Mouse (Mus musculus): Measurements from ENCODE around the gene Inhba.

Gene Inhba

GRCm38 (mm10) chr13:16023070-16024039 is 11.7 kb downstream of the Inhba start:
- DNase-seq: no peak

GRCm38 (mm10) chr13:16030557-16031057 is 19.0 kb downstream of the Inhba start:
- no peak for DNase-seq

DNA sequence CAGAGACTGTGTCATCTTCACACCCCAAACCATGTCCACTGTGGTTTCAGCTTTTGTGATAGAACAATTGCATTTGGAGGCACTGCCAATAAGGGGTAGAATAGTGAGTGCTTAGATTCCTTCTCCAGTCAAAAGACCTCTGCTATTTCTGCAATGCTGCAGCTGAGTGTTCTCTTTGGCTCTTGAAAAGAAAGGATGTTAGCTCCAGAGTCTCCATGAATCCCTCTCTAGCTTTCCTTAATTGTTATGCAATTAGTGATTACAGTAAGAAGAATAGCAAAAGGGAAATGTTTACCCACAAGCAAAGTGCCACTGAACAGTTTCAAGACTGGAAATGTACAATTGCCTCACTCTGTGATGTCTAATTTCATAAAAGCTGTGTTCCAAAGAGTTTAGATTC is 20.8 kb downstream of the Inhba start:
- no peak for DNase-seq

GRCm38 (mm10) chr13:16032935-16033592 is 21.4 kb downstream of the Inhba start:
- no peak for DNase-seq

- no peak for DNase-seq
These were observed 57.4 kb downstream of the Inhba start for GRCm38 (mm10) chr13:16069079-16069478.

DNA sequence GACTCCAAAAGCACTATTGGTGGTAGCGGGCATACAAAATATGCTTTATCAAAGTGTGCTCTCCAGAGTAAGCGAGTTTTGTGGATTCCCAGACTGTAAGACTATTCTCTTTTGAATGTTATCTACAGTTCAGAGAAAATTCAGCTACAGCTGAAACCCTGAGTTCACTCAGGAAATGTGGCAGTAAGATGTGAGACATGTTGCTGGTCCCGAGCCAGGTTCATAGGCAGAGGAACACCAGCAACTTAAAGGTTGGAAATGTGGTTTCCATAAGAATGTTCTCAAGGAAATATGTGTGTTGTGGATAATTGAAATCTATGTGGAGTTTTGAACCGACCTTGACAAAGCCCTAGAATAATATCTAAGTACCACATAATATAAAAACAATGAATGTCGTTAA is 65.6 kb downstream of the Inhba start:
- no peak for DNase-seq

DNA sequence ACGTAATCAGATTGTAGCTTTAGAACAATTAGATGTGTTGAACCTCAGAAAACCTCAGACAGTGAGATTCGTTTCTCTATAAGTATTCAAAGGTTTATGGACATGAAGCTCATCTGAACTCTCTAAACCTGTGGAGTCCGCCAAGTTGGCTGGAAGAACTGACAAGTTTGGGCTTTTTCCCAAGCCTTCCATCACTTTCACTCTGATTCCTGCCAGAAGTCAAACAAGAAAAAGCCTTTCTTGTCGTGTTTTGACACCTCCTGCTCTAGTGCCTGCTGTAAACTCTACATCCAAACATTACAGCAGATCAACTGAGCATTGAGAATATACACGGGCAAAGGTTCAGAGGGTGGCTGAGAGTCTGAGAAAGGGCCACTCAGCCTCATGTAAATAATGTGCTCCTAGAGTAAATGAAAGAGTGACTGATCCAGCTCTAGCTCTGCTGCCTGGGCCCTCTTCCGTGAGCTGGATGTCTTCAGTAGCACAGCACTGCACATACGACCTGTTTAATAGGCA is 66.6 kb downstream of the Inhba start:
- DNase-seq: peak; percentile 7

- no peak for DNase-seq
These were observed 68.6 kb downstream of the Inhba start for GRCm38 (mm10) chr13:16080205-16080604.

Data from lung, postnatal 36 days (tissue).